Mouse (Mus musculus): ENCODE data around the gene Insl5. TPM values are rescaled to one million over a fixed set of nuclear protein-coding genes. Genes with fewer than 3 reads are reported as not detected.

Insl5 gene
- total RNA-seq, 2 experiments from 2014 or later = not detected

DNA sequence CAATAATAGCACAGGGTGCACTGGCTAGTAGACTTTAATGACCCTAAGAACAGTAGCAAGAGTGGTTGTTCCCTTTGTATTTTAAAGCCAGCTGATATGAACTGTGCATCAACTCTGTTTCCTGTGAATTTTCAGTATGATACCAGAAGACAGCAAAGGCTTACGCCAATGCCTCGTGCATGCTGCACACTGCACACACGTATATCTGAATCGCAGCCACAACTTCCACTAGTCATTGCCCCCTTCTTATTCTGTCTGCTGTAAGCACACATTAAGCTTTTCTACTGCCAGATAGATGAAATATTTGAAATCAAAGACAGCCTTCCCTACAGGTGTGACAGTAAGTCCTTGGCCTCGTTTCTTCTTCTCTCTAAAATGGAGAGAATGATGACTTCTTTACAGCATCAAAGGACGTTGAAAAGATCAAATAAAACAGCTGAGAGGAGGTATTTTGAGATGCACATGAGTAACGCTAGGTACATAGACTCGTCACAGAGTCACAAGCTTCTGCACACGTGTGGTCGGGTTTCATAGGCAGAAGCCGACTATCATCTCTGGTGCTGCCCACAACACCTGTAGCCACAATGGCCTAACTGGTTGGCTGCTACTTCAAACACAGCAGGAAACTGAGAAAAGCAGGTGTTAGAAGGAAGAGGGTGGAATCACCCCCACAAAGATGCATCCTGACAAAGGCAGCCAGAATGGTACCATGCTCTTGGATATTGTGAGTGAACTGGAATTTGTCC lies 35.9 kb downstream of the Insl5 start:
- DNase-seq (ENCODE audit: low spot score in 2 of 2) = no peak

DNA sequence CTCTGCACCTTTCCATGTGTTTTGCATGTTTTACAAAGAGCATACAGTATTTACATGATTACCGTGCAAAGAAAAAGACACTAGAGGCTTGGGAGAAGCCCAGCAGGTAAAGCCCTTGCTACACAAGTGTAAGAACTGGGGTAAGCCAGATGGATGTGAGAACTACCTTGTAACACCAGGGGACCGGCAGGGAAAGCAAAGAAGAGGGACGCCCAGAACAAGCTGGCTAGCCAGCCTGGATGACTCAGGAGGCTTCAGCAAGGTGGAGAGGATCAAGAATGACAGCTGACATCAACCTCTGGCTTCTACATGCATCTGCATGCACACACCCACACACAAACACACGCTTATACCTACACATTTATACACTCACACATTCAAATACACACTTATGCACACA lies 36.6 kb downstream of the Insl5 start:
- DNase-seq (ENCODE audit: low spot score in 2 of 2) = no peak

DNA sequence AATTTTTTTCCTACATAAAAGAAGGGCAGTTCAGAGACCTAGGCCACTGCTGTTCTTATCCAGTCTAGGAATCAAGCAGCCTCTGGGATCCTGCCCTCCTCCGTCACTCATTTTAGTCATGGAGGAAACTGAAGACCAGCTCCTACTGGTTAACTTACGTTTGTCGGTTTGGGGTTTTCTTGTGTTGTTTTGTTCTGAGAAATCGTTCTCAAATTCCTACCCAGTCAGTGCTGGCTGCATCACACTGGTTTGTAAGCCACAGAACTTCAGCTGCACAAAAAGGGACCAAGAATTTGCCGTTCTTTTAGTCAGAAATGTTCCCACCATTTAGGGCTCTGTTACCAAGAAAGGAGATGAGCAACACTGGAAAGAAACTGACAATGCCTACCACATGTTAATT lies 37.3 kb downstream of the Insl5 start:
- DNase-seq (ENCODE audit: low spot score in 2 of 2) = no peak

DNA sequence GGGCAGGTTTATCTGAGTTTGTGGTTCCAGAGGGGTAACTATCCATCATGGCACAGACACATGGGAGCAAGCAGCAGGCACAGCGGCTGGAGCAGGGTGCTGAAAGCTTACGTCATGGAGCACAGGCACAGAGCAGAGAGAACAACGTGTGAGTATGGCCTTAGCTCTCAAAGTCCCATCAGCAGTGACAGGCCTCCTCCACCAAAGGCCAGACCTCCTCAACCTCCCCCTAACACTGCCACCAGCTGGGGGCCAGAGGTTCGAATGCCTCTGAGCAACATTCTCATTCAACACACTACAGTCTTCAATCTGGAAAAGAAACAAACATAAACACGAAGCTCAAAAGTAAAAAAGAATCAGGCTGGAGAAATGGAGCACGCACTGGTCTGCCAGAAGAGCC lies 38.1 kb downstream of the Insl5 start:
- DNase-seq (ENCODE audit: low spot score in 2 of 2) = no peak

DNA sequence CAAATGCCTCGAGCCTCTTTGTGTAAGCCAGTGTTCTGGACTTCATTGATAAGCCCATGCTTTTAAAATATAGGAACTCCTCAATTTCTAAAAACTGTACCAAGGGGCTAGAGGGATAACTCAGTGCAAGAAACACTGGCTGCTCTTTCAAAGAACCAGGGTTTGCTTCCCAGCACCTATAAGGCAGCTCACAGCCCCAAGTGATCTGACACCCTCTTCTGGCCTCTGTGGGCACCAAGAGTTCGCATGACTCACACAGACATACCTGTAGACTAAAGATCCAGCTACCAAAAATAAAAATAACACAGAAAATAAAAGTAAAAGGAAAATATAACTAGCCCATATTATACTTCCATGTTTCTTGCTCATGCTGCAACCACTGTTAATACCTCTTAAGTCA lies 38.9 kb downstream of the Insl5 start:
- no peak for DNase-seq (ENCODE audit: low spot score in 2 of 2)

DNA sequence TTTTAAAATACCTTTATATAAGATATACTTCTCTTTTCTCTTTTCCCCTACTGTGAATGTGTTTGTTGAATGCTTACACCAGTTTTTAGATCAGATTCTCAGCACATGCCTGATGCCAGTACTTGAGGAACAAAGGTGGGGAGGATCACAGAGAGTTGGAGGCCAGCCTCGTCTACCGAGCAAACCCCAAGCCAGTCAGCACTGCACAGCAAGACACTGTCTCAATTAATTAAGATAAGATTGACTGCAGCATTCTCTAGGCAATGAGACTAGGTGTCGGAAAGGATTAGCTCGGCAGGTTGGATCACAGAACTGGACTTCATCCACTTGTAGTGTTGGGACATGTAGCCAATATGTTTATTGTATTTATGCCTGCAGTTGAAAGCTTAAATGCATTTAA lies 39.3 kb downstream of the Insl5 start:
- no peak for DNase-seq (ENCODE audit: low spot score in 2 of 2)

DNA sequence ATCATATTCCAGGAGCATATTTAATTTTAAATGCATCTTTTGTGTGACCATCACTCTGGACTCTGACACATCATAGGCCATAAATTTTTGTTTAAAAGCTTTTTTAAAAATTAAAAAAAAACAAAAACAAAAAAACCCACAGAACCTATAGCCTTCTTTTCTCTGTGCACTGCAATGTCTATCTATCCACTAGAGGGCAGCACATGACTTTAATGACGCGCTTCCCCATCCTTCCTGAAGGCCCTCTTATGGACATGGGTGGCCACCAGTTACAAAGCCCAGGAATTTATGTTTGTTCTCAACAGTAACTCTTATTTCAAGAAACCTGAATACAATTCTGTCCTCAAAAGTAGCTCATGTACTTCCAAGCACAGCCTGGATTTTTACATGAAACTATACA lies 39.7 kb downstream of the Insl5 start:
- peak; percentile 24 to 30 for DNase-seq (ENCODE audit: low spot score in 2 of 2)

DNA sequence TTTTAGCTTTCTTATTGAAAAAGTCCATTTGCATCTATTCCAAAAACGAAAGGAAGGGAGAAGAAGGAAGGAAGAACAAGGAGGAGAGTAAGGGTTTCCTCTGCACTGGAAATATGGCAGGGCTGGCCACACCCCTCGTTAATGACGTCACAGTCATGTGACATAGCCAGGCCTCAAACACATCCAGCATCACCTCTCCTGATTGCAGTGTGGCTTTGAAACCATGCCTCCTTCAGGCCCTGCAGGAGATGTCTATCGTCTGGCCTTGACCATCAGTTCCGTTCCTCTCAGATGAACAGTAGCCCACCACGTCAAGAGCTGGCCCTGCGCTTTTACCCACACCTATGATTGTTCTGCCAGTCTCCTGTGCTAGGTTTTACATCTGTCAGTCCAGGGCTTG lies 40.5 kb downstream of the Insl5 start:
- DNase-seq (ENCODE audit: low spot score in 2 of 2) = no peak

DNA sequence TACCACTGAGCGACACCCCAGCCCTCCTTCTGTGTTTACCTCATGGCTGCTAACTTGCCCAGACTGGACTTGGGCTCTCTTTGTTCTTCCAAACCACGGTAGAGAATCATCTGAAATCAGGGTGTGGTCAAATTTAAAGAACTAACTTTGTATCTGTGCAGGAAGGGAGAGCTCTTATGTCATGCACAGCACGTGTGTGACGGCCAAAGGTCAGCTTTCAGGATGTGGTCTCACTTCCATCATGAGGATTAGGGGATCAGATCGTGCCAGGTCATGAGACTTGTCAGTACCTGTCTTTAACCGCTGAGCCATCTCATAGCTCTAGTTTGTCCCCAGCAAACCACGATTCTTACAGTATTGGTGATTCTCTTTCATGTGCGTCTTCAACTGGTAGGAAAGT lies 44.9 kb downstream of the Insl5 start:
- DNase-seq (ENCODE audit: low spot score in 2 of 2) = no peak

DNA sequence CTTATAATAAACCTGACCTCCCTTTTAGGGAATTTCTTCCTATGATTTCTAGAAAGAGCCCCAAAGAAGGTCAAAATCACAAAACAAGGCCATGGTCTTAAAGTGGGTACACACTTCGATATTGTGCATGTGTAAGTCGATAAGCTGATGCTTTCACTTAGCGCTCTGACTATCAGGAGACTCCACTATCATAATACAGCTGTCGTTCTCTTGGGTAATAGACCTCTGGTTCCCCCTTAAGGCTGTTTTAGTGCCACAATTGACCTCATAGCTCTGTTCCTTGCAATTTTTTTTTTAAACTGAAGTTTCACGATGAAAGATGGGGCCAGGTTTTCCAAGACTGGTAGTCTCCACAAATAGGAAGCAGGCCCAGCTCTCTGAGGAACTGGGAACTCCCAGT lies 47.3 kb downstream of the Insl5 start:
- no peak for DNase-seq (ENCODE audit: low spot score in 2 of 2)

DNA sequence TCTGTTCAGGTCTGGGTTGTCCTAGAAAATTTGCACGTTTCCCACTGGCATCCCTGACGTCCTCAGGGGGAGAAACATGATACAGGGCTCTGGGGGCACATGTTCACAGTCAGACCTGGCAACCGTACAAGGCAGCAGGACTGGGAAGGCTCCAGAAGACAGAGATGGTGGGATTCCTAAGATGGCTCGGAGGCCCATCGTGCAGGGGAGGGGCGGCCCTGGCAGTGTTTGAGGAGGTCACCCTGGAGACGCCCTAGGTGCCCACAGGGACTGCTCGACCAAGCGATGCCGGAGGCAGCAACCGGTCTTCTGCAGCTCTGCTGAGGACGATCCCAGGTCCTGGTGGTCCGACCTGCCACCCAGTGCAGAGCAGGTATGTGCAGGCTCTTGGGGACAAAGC lies 48.2 kb downstream of the Insl5 start, which contains the start of gene Tctex1d1:
Gene Tctex1d1, plus strand, starts transcription at position 167 of the 400 bp plus-strand sequence.
- DNase-seq (ENCODE audit: low spot score in 2 of 2) = no peak

DNA sequence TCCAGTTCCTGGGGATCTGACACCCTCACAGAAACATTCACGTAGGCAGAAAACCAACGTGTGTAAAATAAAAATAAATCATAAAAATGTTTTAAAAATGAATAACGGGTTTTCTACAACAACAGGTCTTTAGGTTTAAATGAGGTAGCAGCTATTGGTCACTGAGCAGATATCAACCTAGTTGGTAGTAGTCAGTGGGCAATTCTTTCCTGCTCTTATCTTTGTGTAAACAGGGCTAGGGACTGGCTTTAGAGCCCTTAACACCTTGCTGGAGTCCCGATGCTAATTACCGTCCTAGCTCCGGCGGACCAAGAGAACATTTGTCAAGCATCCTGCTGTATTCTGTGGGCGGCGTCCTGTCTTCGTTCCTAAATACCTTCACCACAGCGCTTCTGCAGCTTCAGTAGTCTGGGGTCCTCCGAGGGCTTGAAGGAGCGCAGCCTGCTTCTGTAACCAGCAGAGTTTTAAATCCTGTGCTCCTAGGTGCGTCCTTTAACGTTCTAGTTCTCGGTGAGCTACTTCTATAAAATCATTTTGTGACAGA lies 48.8 kb downstream of the Insl5 start:
- DNase-seq (ENCODE audit: low spot score in 2 of 2) = no peak

DNA sequence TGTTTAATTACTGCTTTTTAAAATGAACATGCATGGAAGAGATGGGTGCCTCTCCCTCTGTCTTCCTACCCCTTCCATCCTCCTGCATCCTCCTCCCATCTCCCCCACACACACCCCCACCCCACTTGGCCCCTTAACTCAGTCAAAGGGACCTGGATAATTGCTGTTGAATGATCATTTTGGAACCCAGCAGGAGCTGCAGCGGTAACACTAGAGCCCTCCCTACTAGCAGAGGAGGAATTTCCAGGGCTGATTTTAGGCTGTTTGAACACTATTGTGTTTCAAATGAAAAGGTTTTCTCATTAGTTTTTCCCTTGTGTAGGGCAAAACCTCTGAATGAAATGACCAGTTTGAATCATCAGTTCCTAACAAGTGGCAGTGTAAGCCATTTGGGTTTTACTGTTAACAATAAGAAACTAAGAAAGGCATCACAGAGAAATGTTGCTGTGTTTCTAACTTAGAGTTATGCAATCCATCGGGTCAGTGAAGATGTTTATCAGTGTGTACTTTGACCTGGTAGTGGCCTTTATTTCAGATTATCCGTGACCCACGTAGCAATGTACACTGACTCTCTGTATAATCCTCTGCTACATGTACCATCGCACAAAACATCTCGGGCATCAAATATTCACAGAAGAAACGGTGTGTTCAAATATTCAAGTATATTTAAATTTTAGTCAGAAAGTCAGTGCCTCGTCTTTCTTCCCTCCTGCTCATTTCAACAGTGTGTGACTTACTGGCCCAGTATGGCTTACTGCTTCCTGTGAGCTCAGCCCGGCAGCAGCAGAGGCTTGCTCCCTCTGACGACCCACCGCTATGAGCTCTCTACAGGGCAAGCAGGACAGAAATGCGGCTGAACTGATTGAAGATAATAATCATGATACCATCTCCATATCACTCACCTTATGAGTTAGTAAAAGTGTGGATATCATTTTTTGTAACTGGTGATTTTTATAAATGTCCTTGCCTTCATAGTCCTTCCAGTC lies 50.1 kb downstream of the Insl5 start:
- DNase-seq (ENCODE audit: low spot score in 2 of 2) = no peak

DNA sequence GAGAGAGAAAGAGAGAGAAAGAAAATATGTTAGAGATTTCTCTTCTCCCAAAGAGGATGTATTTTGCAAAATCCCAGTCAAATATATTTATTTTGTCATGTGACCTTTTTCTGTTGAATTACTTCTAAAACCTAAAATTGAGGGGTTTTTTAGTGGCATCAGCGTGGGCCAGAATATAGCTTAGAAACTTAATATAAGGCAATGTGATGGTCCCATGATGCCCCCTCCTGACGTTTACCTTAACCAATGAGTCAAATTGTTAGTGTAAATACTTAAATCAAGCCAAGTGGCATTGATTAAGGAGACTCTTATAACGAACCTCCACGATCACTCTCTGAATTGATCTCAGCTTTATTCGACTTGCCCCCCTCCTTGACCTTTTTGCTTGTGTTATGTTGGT lies 52.5 kb downstream of the Insl5 start:
- no peak for DNase-seq (ENCODE audit: low spot score in 2 of 2)

DNA sequence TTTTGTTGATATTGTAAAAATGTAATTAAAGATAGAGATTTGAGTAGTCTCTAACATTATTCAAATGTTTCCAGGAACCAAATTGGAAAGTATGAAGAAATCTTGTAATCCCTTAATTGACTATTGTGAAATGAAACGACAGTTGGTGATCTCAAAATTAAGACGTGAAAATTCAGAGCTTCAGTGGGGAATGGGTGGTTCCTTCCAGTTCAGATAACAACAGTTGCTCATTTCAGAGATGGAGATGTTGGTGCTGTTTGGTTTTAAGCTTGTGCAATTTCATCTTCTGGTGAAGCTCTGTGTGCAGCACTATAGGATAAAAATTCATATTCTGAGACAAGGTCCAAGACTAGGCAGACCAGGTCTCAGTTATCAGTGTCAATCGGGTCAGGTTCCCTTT lies 54.6 kb downstream of the Insl5 start:
- DNase-seq (ENCODE audit: low spot score in 2 of 2) = no peak

DNA sequence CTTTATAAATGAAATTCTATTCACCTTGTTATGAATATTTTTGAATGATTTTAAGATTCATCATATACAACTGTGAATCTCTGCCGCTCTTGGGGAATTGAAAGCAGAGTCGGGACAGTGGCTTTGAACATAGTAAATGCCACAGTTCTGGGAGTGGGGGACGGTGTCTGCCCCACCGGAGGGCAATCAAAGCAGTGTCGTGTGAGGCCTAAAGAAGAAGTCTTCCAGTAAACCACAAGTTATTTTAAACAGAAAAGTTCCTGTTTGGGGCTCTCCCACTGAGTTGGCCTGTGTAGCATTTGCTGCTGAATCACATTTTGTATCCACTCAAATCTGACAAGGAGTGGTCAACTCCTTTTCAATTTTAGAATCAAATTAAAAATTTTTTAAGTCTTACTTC lies 55.5 kb downstream of the Insl5 start:
- DNase-seq (ENCODE audit: low spot score in 2 of 2) = no peak

DNA sequence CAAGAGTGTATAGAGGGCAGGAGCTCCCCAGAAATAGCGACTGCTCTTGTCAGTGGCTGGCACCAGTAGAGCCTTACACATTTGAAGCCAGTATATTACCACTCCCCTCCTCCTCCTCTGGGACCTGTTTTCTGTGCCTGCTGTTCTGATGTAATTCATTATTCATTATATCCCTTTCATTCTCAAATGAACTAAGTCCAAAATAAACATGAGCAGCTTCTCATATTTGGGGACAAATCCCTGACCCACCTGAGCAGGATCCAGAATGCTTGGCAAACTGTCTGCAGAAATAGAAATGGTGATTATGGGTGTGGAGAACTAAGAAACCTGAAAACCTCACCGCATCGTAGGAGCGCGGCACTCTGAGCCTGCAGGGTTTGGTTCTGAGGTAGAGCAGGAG lies 57.0 kb downstream of the Insl5 start:
- no peak for DNase-seq (ENCODE audit: low spot score in 2 of 2)

Other genes starting within 250 kb of the Insl5 start
- gene Tctex1d1, start 48.2 kb downstream of the Insl5 start, total RNA-seq (2021) = not detected
- gene Mier1, start 87.5 kb upstream of the Insl5 start, total RNA-seq (2021) = 10 to 100 TPM; 51.8 to 53.2 TPM
- 1 to 10 TPM; 3.5 to 6.3 TPM for gene Wdr78, start 87.7 kb upstream of the Insl5 start, total RNA-seq (2021)
- gene Slc35d1, start 188.3 kb upstream of the Insl5 start, total RNA-seq (2021) = 10 to 100 TPM; 10.1 to 14.2 TPM

Data from adrenal gland, adult 18-20 months (tissue).